Mouse (Mus musculus): Measurements from ENCODE around the gene Kirrel3. TPM values are rescaled to one million over a fixed set of nuclear protein-coding genes. Genes with fewer than 3 reads are reported as not detected.

Kirrel3 gene
- polyA plus RNA-seq, 1 experiment, result not detected

GRCm38 (mm10) chr9:34806854-34807253, 321.2 kb downstream of the Kirrel3 start:
- Histone ChIP-seq H3K27ac (replicated peaks; ENCODE audit: low read depth, low read length) (no peak overlapping the region), H3K4me1 (ENCODE audit: control insufficient read depth, insufficient read depth, insufficient read length, low read length) (no peaks in the 10 kb centered on the region), H3K4me3 (ENCODE audit: insufficient read depth, low read depth, low read length) (no peak overlapping the region)

GRCm38 (mm10) chr9:34809993-34810513, 324.4 kb downstream of the Kirrel3 start:
- Histone ChIP-seq H3K4me1 (ENCODE audit: control insufficient read depth, insufficient read depth, insufficient read length, low read length) (no peaks in the 10 kb centered on the region), H3K27ac (replicated peaks; ENCODE audit: low read depth, low read length) (no peak overlapping the region), H3K4me3 (ENCODE audit: insufficient read depth, low read depth, low read length) (no peak overlapping the region)

GRCm38 (mm10) chr9:34818325-34818976, 332.8 kb downstream of the Kirrel3 start:
- H3K4me1 ChIP-seq (ENCODE audit: control insufficient read depth, insufficient read depth, insufficient read length, low read length), result no peaks in the 10 kb centered on the region
- H3K4me3 ChIP-seq (ENCODE audit: insufficient read depth, low read depth, low read length), result no peak overlapping the region
- H3K27ac ChIP-seq (replicated peaks; ENCODE audit: low read depth, low read length), result no peak overlapping the region

GRCm38 (mm10) chr9:34824358-34825088, 338.8 kb downstream of the Kirrel3 start:
- H3K4me3 ChIP-seq (ENCODE audit: insufficient read depth, low read depth, low read length), result no peak overlapping the region
- H3K27ac ChIP-seq (replicated peaks; ENCODE audit: low read depth, low read length), result no peak overlapping the region
- no peaks in the 10 kb centered on the region for H3K4me1 ChIP-seq (ENCODE audit: control insufficient read depth, insufficient read depth, insufficient read length, low read length)

- H3K27ac ChIP-seq (replicated peaks; ENCODE audit: low read depth, low read length), result no peak overlapping the region
- H3K4me1 ChIP-seq (ENCODE audit: control insufficient read depth, insufficient read depth, insufficient read length, low read length), result no peaks in the 10 kb centered on the region
- H3K4me3 ChIP-seq (ENCODE audit: insufficient read depth, low read depth, low read length), result no peak overlapping the region
Measured at GRCm38 (mm10) chr9:34825089-34825400, 339.4 kb downstream of the Kirrel3 start.

GRCm38 (mm10) chr9:34825402-34826008, 339.8 kb downstream of the Kirrel3 start:
- no peak overlapping the region for H3K27ac ChIP-seq (replicated peaks; ENCODE audit: low read depth, low read length)

GRCm38 (mm10) chr9:34830696-34831095, 345.0 kb downstream of the Kirrel3 start:
- Histone ChIP-seq H3K27ac (replicated peaks; ENCODE audit: low read depth, low read length) (no peak overlapping the region), H3K4me1 (ENCODE audit: control insufficient read depth, insufficient read depth, insufficient read length, low read length) (no peaks in the 10 kb centered on the region), H3K4me3 (ENCODE audit: insufficient read depth, low read depth, low read length) (no peak overlapping the region)

More at GRCm38 (mm10) chr9:34825402-34826008, 339.8 kb downstream of the Kirrel3 start:
- Histone ChIP-seq H3K4me3 (ENCODE audit: insufficient read depth, low read depth, low read length) (no peak overlapping the region), H3K4me1 (ENCODE audit: control insufficient read depth, insufficient read depth, insufficient read length, low read length) (no peaks in the 10 kb centered on the region)

GRCm38 (mm10) chr9:34836801-34837200, 351.1 kb downstream of the Kirrel3 start:
- Histone ChIP-seq H3K27ac (replicated peaks; ENCODE audit: low read depth, low read length) (no peak overlapping the region), H3K4me1 (ENCODE audit: control insufficient read depth, insufficient read depth, insufficient read length, low read length) (no peaks in the 10 kb centered on the region), H3K4me3 (ENCODE audit: insufficient read depth, low read depth, low read length) (no peak overlapping the region)

GRCm38 (mm10) chr9:34837700-34838462, 352.2 kb downstream of the Kirrel3 start:
- no peak overlapping the region for H3K27ac ChIP-seq (replicated peaks; ENCODE audit: low read depth, low read length)
- H3K4me1 ChIP-seq (ENCODE audit: control insufficient read depth, insufficient read depth, insufficient read length, low read length), result no peaks in the 10 kb centered on the region
- no peak overlapping the region for H3K4me3 ChIP-seq (ENCODE audit: insufficient read depth, low read depth, low read length)

GRCm38 (mm10) chr9:34843275-34843965, 357.7 kb downstream of the Kirrel3 start:
- H3K4me3 ChIP-seq (ENCODE audit: insufficient read depth, low read depth, low read length), result no peak overlapping the region
- H3K4me1 ChIP-seq (ENCODE audit: control insufficient read depth, insufficient read depth, insufficient read length, low read length), result no peaks in the 10 kb centered on the region
- H3K27ac ChIP-seq (replicated peaks; ENCODE audit: low read depth, low read length), result no peak overlapping the region

- Histone ChIP-seq H3K27ac (replicated peaks; ENCODE audit: low read depth, low read length) (no peak overlapping the region), H3K4me1 (ENCODE audit: control insufficient read depth, insufficient read depth, insufficient read length, low read length) (no peaks in the 10 kb centered on the region), H3K4me3 (ENCODE audit: insufficient read depth, low read depth, low read length) (no peak overlapping the region)
Measured at GRCm38 (mm10) chr9:34846440-34846839, 360.7 kb downstream of the Kirrel3 start.

- H3K4me1 ChIP-seq (ENCODE audit: control insufficient read depth, insufficient read depth, insufficient read length, low read length), result no peaks in the 10 kb centered on the region
- no peak overlapping the region for H3K4me3 ChIP-seq (ENCODE audit: insufficient read depth, low read depth, low read length)
- no peak overlapping the region for H3K27ac ChIP-seq (replicated peaks; ENCODE audit: low read depth, low read length)
Measured at GRCm38 (mm10) chr9:34847664-34848063, 362.0 kb downstream of the Kirrel3 start.

- Histone ChIP-seq H3K4me1 (ENCODE audit: control insufficient read depth, insufficient read depth, insufficient read length, low read length) (no peaks in the 10 kb centered on the region), H3K4me3 (ENCODE audit: insufficient read depth, low read depth, low read length) (no peak overlapping the region), H3K27ac (replicated peaks; ENCODE audit: low read depth, low read length) (no peak overlapping the region)
Measured at GRCm38 (mm10) chr9:34851136-34851535, 365.4 kb downstream of the Kirrel3 start.

- Histone ChIP-seq H3K4me1 (ENCODE audit: control insufficient read depth, insufficient read depth, insufficient read length, low read length) (no peaks in the 10 kb centered on the region), H3K4me3 (ENCODE audit: insufficient read depth, low read depth, low read length) (no peak overlapping the region), H3K27ac (replicated peaks; ENCODE audit: low read depth, low read length) (no peak overlapping the region)
Measured at GRCm38 (mm10) chr9:34857575-34857974, 371.9 kb downstream of the Kirrel3 start.

All from brown adipose tissue, adult 24 weeks (tissue).